ENCODE assay signal across 27 mouse cellular contexts in the genomic region with DNA sequence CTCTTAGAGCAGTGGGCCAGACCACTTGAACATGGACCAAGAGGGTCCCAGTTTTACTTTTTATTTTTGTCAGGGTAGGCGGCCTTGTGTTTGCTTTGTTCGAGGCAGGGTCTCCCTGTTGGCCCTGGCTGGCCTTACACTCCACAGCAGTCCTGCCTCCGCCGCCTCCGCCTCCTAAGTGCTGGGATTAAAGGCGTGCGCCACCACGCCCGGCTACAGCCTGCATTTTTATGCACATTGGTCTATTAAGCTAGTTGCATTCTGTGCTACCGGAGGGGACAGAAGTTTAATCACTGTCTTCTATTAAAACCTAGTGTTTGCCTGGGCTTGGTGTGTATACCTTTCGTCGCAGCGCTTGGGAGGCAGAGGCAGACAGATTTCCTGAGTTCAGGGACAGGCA.
"Had no signal": no experiment of that assay in that cellular context is flagged by ENCODE, and none has a peak within 500 bp of the region (broad histone marks: within the 10 kb centered on the region; RNA-seq: fewer than 3 reads in every experiment).

No protein-coding gene starts in this region.

- H3K4me3 ChIP-seq: gastrocnemius, adult 2 months; heart, embryonic 10.5 days; heart, embryonic 12.5 days; hindbrain, embryonic 10.5 days; hindbrain, embryonic 12.5 days; intestine, embryonic 15.5 days; layer of hippocampus, adult 2 months; left cerebral cortex, adult 2 months; limb, embryonic 13.5 days; limb, embryonic 15.5 days; liver, embryonic 12.5 days had no signal

- ATAC-seq: hindbrain, embryonic 16.5 days; inflammation-experienced regulatory T-cells, adult 6 months; intestine, embryonic 15.5 days; intestine, postnatal 0 days; liver, embryonic 12.5 days had no signal

- H3K36me3 ChIP-seq: heart, embryonic 10.5 days; heart, embryonic 12.5 days; hindbrain, embryonic 10.5 days; hindbrain, embryonic 12.5 days; intestine, embryonic 15.5 days; limb, embryonic 13.5 days; limb, embryonic 15.5 days; liver, embryonic 12.5 days had no signal

- H3K27ac ChIP-seq: gastrocnemius, adult 2 months; heart, embryonic 10.5 days; hindbrain, embryonic 10.5 days; hindbrain, embryonic 12.5 days; hindbrain, embryonic 14.5 days; intestine, embryonic 15.5 days; layer of hippocampus, adult 2 months; left cerebral cortex, adult 2 months; limb, embryonic 13.5 days; limb, embryonic 15.5 days; liver, embryonic 12.5 days; liver, embryonic 14.5 days had no signal

- H3K27me3 ChIP-seq: heart, embryonic 12.5 days; hindbrain, embryonic 12.5 days; intestine, embryonic 15.5 days; limb, embryonic 13.5 days; limb, embryonic 15.5 days; liver, embryonic 12.5 days had no signal

- H3K9ac ChIP-seq: heart, embryonic 12.5 days; hindbrain, embryonic 12.5 days; hindbrain, embryonic 14.5 days; intestine, embryonic 15.5 days; limb, embryonic 13.5 days; limb, embryonic 15.5 days; liver, embryonic 12.5 days; liver, embryonic 14.5 days had no signal

- H3K9me3 ChIP-seq: heart, embryonic 10.5 days; heart, embryonic 12.5 days; hindbrain, embryonic 10.5 days; hindbrain, embryonic 12.5 days; intestine, embryonic 15.5 days; limb, embryonic 13.5 days; limb, embryonic 15.5 days; liver, embryonic 12.5 days had no signal

- H3K4me2 ChIP-seq: heart, embryonic 12.5 days; hindbrain, embryonic 12.5 days; hindbrain, embryonic 14.5 days; intestine, embryonic 15.5 days; limb, embryonic 13.5 days; limb, embryonic 15.5 days; liver, embryonic 12.5 days had no signal

- H3K4me1 ChIP-seq: heart, embryonic 10.5 days; heart, embryonic 12.5 days; hindbrain, embryonic 10.5 days; hindbrain, embryonic 12.5 days; intestine, embryonic 15.5 days; limb, embryonic 13.5 days; limb, embryonic 15.5 days; liver, embryonic 12.5 days had no signal

- DNase-seq: gastrocnemius, adult 2 months; gastrocnemius, postnatal 10 days; gastrocnemius, postnatal 25 days; heart, adult 18-20 months; heart, postnatal 10 days; heart, postnatal 4 days; kidney, adult 18-20 months; kidney, adult 8-10 months; kidney, postnatal 10 days; kidney, postnatal 25 days; kidney, postnatal 4 days; left cerebral cortex, postnatal 4 days had no signal
